Mouse (Mus musculus): Measurements from ENCODE around the gene Ttc23l. TPM values are rescaled to one million over a fixed set of nuclear protein-coding genes. Genes with fewer than 3 reads are reported as not detected.

The Ttc23l gene
- polyA plus RNA-seq (2016; fragmentation: Nextera tagmentation; extraction: Ambion mirVana) = not detected in 2 replicates

DNA sequence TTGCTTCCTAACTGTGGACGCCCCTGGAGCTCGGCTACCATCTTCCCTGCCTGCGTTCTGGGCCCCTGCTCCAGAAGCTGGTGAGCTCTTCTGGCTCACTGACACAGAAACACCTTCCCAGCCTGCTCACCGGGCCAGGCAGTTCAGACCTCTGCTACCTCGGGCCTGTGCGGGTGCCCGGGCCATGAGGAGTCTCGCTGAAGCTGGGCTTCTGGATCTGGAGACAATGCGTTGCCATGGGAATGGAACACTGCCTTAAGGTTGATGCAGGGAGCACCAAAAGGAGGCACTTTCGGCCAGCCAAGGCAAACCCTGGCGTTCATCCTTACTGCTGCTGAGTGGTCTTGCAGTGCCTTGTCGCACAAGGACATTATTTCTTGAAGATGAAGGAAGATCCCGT, at the start of gene Ttc23l:
Ttc23l (minus strand) TSS at position 204 of the 400 bp plus-strand sequence.
- Histone ChIP-seq H3K9me3 (no peaks in the 10 kb centered on the region), H3K27me3 (replicated peaks; ENCODE audit: low read depth, poor library complexity, severe bottlenecking) (no peaks in the 10 kb centered on the region), H3K4me1 (no peaks in the 10 kb centered on the region), H3K27ac (replicated peaks) (no peak within 1 kb of the TSS), H3K36me3 (replicated peaks) (no peaks in the 10 kb centered on the region), H3K4me3 (no peak within 1 kb of the TSS)
- DNase-seq (ENCODE audit: low spot score) = no peak
- WGBS = 89% methylated on average over 13 of the region's 13 CpGs

DNA sequence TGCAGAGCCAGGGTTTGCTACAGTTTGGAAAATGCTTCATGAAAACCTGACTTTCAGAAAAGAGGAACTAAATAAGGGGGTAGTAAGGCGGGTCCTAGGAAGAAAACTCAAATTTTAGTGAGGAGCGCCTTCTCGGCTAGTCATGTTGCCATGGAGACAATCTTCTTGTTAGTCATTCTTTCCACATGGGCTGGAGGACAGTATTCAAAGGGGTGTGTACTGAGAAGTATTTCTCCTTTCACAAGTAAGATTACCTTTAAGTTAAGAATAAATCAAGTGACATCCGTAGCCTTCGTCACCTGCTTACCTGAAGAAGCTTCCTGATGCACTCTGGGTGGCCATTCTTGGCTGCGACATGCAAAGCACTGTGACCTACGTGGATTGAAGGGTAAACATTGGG, 40.9 kb upstream of the Ttc23l start:
- Histone ChIP-seq H3K9me3 (peaks cover 3% of the 10 kb centered on the region; the same call in 1 of the 2 replicates), H3K27me3 (replicated peaks; ENCODE audit: low read depth, poor library complexity, severe bottlenecking) (no peaks in the 10 kb centered on the region), H3K4me3 (no peak overlapping the region), H3K4me1 (peaks cover 37% of the 10 kb centered on the region), H3K36me3 (replicated peaks) (peaks cover 48% of the 10 kb centered on the region), H3K27ac (replicated peaks) (peak overlapping the region; percentile 86)
- WGBS = 83% methylated on average over 7 of the region's 7 CpGs
- no peak for DNase-seq (ENCODE audit: low spot score)

DNA sequence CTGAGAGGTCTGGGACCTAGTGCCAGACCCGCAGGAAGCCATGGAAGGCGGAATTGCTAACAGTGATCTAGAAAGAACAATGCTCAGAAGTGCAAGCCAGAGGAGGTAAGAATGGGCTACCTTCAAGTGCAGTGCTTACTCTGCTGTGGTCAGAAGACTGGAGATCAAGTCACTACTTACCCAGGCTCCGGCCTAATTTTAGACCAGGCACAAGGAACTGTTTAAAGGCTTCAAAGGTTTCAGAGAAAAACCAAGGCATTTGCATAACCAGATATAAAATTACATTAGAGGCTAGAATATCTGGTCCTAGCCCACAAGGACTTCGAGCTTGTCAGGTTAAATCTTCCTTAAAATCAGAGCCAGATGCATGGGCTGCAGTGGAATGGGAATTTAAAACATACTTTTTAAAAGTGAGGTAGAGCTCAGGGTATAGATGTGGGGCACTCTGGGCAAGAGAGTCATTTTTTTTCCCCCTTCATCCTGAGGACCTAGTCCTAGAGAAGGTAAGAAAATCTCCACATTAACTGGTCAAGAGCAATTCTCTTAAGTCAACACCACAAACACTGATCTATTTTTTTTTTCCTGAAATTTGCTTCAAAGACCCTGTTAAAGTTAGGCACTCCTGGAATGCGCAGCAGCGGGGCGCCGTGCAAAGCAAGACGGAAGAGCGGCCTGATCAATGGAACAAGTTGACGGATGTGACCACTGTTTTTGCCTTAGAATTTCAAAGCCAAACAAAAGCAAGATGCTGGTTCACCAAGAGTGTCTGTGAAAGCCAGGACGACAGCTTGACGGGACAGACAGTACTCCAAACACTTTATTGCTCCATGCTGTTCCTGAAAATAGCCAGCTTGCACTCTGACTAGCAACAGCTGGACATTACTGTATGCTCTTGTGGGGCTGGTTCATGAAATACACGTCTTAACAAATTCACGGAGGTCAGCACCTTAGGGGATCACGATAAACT, 40.1 kb upstream of the Ttc23l start:
- Histone ChIP-seq H3K4me3 (no peak overlapping the region), H3K27ac (replicated peaks) (peak overlapping the region; percentile 86), H3K4me1 (peaks cover 37% of the 10 kb centered on the region), H3K27me3 (replicated peaks; ENCODE audit: low read depth, poor library complexity, severe bottlenecking) (no peaks in the 10 kb centered on the region), H3K36me3 (replicated peaks) (peaks cover 47% of the 10 kb centered on the region), H3K9me3 (no peaks in the 10 kb centered on the region)
- DNase-seq (ENCODE audit: low spot score) = peak; percentile 56
- WGBS = 44% methylated on average over 16 of the region's 16 CpGs

DNA sequence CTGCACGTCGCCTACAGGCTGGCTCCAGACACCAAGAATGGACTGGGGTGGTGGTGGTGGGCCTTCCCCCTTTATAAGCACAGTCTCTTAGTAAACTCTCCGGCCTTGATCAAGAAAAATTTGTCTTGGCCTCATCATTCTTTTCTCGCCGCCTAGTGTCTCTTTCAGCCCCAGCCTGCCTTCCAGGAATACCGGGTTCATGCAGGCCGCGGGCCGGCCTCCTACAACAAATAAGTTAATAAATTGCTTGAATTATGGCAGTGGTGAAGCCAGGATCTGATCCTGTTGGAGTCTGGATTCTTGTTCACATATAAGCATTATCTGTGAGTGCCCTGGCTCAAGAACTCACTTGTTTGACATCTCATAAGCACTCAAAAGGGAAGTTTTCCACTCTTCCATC, 38.4 kb upstream of the Ttc23l start:
- Histone ChIP-seq H3K4me3 (no peak overlapping the region), H3K27ac (replicated peaks) (peak overlapping the region; percentile 86; the same call in 1 of the 2 replicates), H3K36me3 (replicated peaks) (peaks cover 52% of the 10 kb centered on the region), H3K9me3 (no peaks in the 10 kb centered on the region), H3K27me3 (replicated peaks; ENCODE audit: low read depth, poor library complexity, severe bottlenecking) (no peaks in the 10 kb centered on the region), H3K4me1 (peaks cover 37% of the 10 kb centered on the region)
- DNase-seq (ENCODE audit: low spot score) = no peak
- WGBS = 93% methylated on average over 9 of the region's 9 CpGs

DNA sequence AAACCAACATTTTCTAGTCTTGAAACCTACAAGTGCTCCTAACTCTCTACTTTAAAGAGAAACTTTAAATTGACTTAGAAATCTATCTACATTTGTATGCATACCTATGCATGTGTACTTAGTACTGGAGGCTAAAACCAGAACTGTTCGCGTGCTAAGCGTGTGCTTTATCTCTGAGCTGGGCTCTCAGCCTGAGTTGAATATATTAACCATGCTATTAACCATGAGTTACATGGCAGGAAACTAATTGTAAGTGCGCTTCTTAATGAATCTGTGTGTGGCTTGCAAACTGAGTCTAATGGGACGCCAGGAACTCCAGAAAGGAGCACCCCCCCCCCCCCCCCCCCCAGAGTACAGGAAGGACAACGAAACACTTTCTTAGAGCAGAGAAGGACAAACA, 36.9 kb upstream of the Ttc23l start:
- Histone ChIP-seq H3K4me3 (no peak overlapping the region), H3K27ac (replicated peaks) (no peak overlapping the region), H3K36me3 (replicated peaks) (peaks cover 62% of the 10 kb centered on the region), H3K27me3 (replicated peaks; ENCODE audit: low read depth, poor library complexity, severe bottlenecking) (no peaks in the 10 kb centered on the region), H3K4me1 (peaks cover 33% of the 10 kb centered on the region), H3K9me3 (no peaks in the 10 kb centered on the region)
- DNase-seq (ENCODE audit: low spot score) = no peak
- 90% methylated on average over 6 of the region's 6 CpGs for WGBS

DNA sequence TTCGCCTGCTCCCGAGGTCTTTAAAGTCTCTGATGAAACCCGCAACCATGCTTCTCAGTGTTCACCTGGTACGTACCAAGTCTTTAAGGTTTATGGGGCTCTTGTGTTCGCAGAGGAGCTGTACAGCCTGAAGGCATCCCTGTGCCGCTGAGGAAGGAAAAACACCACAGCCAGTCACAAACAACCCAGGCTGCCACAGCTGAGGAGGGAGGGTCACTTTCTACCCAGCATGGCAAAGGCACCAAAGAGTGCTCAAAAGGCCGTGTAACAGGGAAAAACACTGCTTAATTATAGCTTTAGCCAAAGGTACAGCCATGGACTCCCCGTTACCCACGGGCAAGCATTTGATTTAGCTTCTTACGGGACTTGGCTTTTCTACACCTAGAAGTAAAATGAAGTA, 36.4 kb upstream of the Ttc23l start:
- 72% methylated on average over 10 of the region's 10 CpGs for WGBS
- Histone ChIP-seq H3K27ac (replicated peaks) (peak overlapping the region; percentile 59; the same call in 1 of the 2 replicates), H3K9me3 (no peaks in the 10 kb centered on the region), H3K4me1 (peaks cover 28% of the 10 kb centered on the region), H3K4me3 (no peak overlapping the region), H3K36me3 (replicated peaks) (peaks cover 66% of the 10 kb centered on the region), H3K27me3 (replicated peaks; ENCODE audit: low read depth, poor library complexity, severe bottlenecking) (no peaks in the 10 kb centered on the region)
- no peak for DNase-seq (ENCODE audit: low spot score)

DNA sequence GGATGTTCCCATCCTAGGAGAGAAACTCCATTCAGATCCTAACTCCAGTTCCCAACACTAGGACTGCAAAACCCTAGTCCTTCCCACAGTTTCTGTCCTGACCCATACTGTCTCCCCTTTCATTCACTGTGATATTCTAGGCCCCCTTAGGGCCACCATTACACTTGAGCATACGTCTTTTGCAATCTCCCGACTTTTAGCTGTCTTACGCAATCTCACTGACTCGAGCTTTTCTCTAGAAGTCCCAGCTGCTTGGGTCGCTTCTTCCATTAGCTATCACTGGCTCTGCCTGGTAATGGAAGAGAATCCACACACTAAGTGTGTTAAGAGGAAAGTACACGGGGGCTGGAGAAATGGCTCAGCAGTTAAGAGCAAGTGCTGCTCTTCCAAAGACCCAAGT, 34.6 kb upstream of the Ttc23l start:
- no peak overlapping the region for H3K4me3 ChIP-seq
- no peak overlapping the region for H3K27ac ChIP-seq (replicated peaks)
- no peaks in the 10 kb centered on the region for H3K27me3 ChIP-seq (replicated peaks; ENCODE audit: low read depth, poor library complexity, severe bottlenecking)
- H3K9me3 ChIP-seq = no peaks in the 10 kb centered on the region
- 90% methylated on average over 6 of the region's 6 CpGs for WGBS
- peaks cover 10% of the 10 kb centered on the region for H3K4me1 ChIP-seq
- H3K36me3 ChIP-seq (replicated peaks) = peaks cover 83% of the 10 kb centered on the region
- DNase-seq (ENCODE audit: low spot score) = no peak

DNA sequence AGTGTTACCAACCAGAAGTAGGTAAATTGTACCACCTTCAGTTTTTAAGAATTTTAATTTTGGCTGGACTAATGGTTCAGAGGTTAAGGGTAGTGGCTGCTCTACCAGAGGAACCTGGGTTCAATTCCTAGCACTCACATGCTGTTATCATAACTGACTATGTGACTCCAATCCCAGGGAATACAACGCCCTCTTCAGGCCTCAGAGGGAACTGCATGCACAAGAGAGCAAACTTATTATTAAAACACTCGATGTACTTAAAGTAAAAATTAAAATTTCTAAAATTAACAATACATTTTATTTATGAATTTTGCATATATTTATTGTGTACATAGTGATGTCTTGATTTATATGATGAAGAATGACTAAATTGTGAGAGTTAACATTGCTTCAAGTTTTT, 28.1 kb upstream of the Ttc23l start:
- H3K36me3 ChIP-seq (replicated peaks) = peaks cover 79% of the 10 kb centered on the region
- no peaks in the 10 kb centered on the region for H3K9me3 ChIP-seq
- WGBS = 83% methylated on average over 2 of the region's 2 CpGs

DNA sequence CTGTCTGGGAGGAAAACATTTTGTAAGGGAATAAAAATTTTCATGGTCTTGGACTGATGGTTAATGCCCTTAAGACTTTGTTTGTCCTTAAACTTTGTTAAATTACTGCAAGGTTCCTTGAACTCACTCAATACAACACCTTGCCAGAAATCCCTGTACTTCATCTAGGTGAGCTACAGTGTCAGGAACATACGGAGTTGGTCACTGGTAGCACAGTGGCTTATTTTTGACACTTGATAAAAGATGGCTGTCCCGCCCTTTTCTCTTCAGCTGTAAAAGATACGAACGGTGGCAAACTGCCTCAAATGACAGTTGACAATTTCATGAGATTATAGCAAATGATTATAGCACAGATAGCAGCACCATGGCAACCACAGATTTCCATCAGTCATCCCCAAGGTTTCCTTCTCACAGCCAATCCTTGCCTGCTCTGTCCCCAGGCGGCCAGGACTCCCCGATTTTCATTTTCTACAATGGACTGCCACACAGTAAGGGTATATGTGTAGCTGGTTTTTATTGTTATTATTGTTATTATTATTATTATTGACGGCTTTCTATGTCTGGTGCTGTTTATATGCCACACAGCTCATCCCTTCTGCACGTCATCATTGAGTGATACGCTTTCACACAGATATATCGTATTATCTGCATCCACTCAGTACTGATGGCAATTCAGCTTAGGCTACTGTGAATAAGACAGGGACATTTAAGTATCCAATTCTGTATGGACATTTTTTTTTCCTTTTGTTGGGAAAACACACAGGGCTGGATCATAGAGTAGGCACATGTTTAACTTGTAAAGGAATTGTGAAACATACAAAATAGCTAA, 26.1 kb upstream of the Ttc23l start:
- Histone ChIP-seq H3K9me3 (no peaks in the 10 kb centered on the region), H3K4me3 (no peak overlapping the region), H3K36me3 (replicated peaks) (peaks cover 62% of the 10 kb centered on the region), H3K27me3 (replicated peaks; ENCODE audit: low read depth, poor library complexity, severe bottlenecking) (no peaks in the 10 kb centered on the region), H3K4me1 (no peaks in the 10 kb centered on the region), H3K27ac (replicated peaks) (no peak overlapping the region)
- no peak for DNase-seq (ENCODE audit: low spot score)
- 90% methylated on average over 10 of the region's 10 CpGs for WGBS

More for the DNA sequence above, 28.1 kb upstream of the Ttc23l start:
- Histone ChIP-seq H3K27me3 (replicated peaks; ENCODE audit: low read depth, poor library complexity, severe bottlenecking) (no peaks in the 10 kb centered on the region), H3K4me1 (no peaks in the 10 kb centered on the region), H3K27ac (replicated peaks) (no peak overlapping the region), H3K4me3 (no peak overlapping the region)
- no peak for DNase-seq (ENCODE audit: low spot score)

DNA sequence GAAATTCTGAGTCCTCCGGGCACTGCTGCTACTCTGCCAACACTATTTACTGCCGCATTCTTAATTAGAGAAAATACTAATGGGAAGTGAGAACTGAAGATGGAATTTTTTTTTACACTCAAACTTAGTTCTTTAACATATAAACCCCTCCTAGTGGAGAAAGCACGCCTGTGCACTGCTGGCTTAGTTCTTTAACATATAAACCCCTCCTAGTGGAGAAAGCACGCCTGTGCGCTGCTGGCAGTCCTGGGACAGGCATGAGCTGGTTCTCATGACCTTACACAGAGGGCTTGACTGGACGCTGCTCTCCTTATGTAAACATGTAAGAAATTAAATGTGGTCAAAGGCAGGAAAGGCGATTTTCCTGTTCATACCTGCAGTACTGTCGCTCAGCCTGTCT, 24.9 kb upstream of the Ttc23l start:
- Histone ChIP-seq H3K27me3 (replicated peaks; ENCODE audit: low read depth, poor library complexity, severe bottlenecking) (no peaks in the 10 kb centered on the region), H3K4me1 (no peaks in the 10 kb centered on the region), H3K36me3 (replicated peaks) (peaks cover 60% of the 10 kb centered on the region), H3K4me3 (no peak overlapping the region), H3K9me3 (no peaks in the 10 kb centered on the region), H3K27ac (replicated peaks) (no peak overlapping the region)
- 46% methylated on average over 8 of the region's 8 CpGs for WGBS
- DNase-seq (ENCODE audit: low spot score) = peak; percentile 67

DNA sequence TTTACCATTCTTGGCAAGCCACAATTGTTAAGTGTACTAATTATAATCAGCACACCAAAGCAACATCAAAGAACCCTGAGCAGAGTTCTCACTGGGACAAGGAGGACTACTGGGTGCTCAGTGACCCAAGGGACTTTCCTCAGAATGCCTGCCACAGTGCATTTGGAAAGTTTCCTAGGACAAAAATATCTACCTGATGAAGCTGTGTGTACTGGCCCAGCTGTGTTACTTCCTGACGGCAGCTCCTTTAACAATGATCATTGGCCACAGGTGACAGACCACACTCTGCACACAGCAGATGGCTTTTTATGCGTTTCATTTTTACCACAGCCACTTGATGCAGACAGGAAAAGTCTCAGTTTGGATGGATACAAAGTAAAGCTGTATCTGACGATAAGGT, 20.7 kb upstream of the Ttc23l start:
- H3K27ac ChIP-seq (replicated peaks) = no peak overlapping the region
- no peaks in the 10 kb centered on the region for H3K9me3 ChIP-seq
- DNase-seq (ENCODE audit: low spot score) = no peak
- WGBS = 95% methylated on average over 3 of the region's 3 CpGs
- H3K4me1 ChIP-seq = no peaks in the 10 kb centered on the region
- H3K27me3 ChIP-seq (replicated peaks; ENCODE audit: low read depth, poor library complexity, severe bottlenecking) = no peaks in the 10 kb centered on the region
- H3K36me3 ChIP-seq (replicated peaks) = peaks cover 67% of the 10 kb centered on the region
- no peak overlapping the region for H3K4me3 ChIP-seq

DNA sequence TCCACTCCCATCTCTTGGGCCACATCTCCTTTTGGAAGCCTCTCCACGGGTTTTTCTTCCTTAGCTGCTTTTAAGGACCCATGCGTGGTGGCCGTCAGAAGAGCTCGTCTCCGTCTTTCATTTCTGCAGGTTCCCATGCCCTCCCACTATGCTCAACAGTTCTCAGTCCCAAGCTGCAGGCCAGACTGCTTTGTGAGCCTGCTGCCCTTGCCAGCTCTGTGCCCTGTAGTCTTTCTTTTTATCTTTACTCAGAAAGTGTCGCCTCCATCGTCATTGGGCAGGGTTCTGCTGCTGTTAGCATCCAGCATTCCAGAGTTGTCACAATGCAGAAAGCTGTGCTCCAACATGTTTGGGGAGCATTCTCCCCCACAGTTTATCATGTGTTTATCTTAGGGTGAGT, 8.0 kb upstream of the Ttc23l start:
- 95% methylated on average over 7 of the region's 7 CpGs for whole genome bisulfite sequencing
- peaks cover 51% of the 10 kb centered on the region for H3K36me3 ChIP-seq (replicated peaks)

More for the DNA sequence above, 8.0 kb upstream of the Ttc23l start:
- no peak overlapping the region for H3K27ac ChIP-seq (replicated peaks)
- no peaks in the 10 kb centered on the region for H3K4me1 ChIP-seq
- no peak overlapping the region for H3K4me3 ChIP-seq
- no peaks in the 10 kb centered on the region for H3K9me3 ChIP-seq
- no peak for DNase-seq (ENCODE audit: low spot score)
- H3K27me3 ChIP-seq (replicated peaks; ENCODE audit: low read depth, poor library complexity, severe bottlenecking) = no peaks in the 10 kb centered on the region
